Mouse (Mus musculus) adrenal gland, adult 8-10 months (tissue): Measurements from ENCODE around the gene Nol11. TPM values are rescaled to one million over a fixed set of nuclear protein-coding genes. Genes with fewer than 3 reads are reported as not detected.

ENCODE experiments used
- DNase-seq: peaks from one replicate; pipeline ENCODE4 v3.0.0; 2022
- total RNA-seq, 4 experiments: library from RNA; stranded (reverse); gene quantifications; 2 replicates each; pipeline ENCODE4 v1.2.4; 2022

The Nol11 gene
- 10 to 100 TPM; 24.8 to 31.0 (median 28.6) TPM for total RNA-seq

DNA sequence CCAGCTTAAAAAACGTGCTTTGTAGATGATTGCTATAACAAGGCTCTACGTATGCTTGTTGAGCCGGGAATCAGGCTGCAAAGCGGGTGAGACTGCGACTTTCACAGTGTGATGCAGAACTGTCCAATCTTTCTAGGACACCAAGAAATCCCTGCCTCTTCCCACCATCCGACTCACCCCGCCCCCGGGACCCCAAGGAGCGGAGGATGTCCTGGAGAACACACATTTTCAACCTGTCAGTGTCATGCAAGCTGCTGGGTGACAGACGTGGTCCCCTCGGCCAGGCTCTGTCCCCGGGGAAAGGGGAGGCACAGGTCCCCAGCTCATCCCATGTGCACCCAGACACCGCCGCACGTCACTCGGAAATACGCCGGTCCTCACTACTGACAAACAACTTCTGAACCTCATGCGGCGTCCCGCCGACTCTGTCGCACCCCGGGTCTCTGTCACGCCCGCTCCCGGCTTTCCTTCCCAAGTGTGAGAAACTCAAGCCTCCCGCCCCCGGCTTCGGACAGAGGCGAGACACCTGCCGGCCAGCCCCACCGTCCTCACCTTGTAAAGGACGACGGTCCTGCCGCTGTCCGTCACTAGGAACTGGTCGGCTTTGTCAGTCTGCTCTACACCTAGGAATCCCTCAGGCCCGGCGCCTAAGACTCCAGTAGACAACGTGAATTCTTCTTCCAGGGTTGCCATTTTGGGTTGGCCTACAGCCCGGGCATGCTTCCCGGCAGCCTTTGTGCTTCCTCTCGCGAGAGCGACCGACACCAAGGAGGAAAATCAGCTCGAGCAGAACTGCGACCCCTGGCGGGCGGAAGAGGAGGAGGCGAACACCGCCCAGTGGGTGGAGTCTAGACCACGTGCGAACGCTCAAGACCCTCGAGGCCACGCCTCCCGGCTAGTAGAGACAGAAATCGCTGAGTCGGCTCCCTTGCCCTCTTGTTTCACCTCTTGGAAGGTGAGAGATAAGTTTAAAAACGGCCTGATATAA is at the start of gene Nol11:
Gene Nol11, minus strand, starts transcription at position 817 of the 988 bp plus-strand sequence.
- DNase-seq, result peak; percentile 98

DNA sequence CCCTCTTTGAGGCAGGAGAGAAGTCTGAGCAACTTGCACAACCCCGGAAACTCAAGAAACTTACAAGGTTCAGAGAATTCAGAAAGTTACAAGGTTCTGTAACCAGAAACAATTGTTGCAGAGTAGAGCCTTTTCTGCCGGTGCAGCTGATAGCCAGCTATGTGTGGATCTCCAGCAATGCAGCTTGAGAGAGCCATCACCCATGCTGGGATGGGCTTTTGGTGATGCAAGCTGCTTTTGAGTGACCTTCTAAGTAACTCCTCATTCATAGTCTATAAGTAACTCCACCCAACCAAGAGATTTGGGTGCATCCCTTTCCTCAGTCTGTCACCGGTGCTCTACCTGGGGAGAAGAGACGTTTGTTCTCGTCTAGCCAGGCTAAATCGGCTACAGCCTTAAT is 49.3 kb upstream of the Nol11 start:
- DNase-seq, result no peak

GRCm38 (mm10) chr11:107237532-107237931 is 48.4 kb upstream of the Nol11 start:
- DNase-seq, result peak; percentile 18

DNA sequence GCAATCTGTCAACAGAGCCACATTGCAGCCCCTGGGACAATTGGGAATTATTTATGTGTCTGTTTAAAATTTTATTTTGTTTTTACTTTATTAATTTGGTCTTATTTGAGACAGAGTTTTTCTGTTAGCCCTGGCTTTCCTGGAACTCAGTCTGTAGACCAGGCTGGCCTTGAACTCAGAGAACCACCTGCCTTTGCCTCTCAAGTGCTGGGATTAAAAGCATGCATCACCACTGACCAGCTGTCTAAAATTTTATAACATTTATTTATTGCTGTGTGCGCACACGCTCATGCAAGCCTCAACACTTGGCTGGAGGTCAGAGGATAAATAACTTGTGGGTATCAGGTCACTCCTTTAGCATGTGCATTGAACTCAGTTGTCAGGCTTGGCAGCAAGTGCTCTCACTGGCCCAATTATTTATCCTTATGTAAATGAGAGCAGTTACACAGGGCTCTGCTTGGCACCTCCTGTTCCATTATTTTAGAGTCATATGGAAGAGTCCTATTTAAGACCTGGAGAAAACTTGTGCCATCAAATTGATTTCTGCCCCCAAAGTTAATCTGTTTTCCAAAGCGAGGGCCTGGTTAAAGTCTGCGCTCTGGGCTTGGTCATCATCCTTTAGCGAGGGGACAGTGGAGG is 44.2 kb upstream of the Nol11 start:
- peak; percentile 11 for DNase-seq

GRCm38 (mm10) chr11:107230128-107230527 is 40.9 kb upstream of the Nol11 start:
- DNase-seq, result no peak

DNA sequence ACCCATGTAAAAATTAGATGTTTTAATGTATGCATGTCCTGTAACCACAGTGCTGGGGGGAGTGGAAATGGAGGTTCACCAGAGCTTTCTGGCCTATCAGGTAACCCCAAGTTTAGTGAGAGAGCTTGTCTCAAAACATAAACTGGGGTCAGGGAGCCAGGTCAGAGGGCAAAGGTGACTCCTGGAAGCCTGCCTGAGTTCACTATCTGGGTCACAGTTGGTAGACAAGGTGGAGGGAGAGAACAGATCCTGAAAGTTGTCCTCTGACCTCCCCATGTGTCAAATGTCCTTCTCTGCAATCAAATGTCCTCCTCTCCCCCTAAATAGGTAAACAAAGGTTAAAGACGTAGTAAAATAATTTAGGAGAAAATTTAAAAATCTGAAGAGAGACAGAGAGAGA is 37.2 kb upstream of the Nol11 start:
- no peak for DNase-seq

GRCm38 (mm10) chr11:107226013-107226412 is 36.8 kb upstream of the Nol11 start:
- DNase-seq, result no peak

- DNase-seq, result peak; percentile 19
Measured at GRCm38 (mm10) chr11:107225301-107225700, 36.1 kb upstream of the Nol11 start.

GRCm38 (mm10) chr11:107223667-107224214 is 34.6 kb upstream of the Nol11 start:
- no peak for DNase-seq

DNA sequence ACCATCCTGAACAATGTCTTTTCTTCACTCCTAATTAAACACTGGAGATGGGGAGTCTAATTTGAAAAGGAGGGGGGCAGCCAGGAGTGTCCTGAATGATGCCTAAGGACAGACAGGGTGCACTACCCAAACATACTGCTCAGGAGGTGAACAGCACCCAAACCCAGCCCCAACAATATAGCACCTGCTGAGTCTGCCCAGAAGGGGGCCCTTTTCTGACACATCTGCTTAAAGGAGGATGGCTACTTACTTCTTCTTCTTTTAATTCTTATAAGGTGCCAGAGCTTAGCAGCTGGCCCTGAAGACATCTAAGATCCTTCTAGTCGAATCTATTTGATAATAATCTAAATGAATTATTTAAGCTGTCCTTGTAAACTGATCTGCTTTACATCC is 34.0 kb upstream of the Nol11 start:
- DNase-seq, result no peak

- DNase-seq, result no peak
Measured at GRCm38 (mm10) chr11:107222531-107223168, 33.5 kb upstream of the Nol11 start.

DNA sequence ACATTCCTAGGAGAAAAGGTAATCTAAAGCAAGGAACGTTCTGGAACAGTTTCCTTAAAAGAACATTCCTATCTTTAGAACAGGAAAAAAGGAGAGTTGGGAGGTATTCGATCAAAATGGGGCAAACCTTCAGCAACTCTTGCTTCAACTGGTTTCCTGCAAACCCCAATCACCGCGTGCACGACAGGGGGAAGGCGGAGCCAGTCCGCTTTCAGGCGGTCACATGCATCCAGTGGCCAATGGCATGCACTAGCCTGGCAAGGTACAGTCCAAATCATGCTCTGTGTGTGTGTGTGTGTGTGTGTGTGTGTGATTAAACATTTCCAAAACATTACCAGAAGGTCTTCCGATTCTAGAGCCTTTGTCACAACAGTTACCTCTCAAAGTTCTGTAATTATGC is 25.9 kb upstream of the Nol11 start:
- no peak for DNase-seq

- no peak for DNase-seq
Measured at GRCm38 (mm10) chr11:107213745-107214144, 24.6 kb upstream of the Nol11 start.

GRCm38 (mm10) chr11:107209818-107210217 is 20.6 kb upstream of the Nol11 start:
- DNase-seq, result no peak

- no peak for DNase-seq
Measured at GRCm38 (mm10) chr11:107201773-107202172, 12.6 kb upstream of the Nol11 start.

GRCm38 (mm10) chr11:107199281-107199680 is 10.1 kb upstream of the Nol11 start:
- no peak for DNase-seq

- no peak for DNase-seq
Measured at GRCm38 (mm10) chr11:107195334-107195733, 6.2 kb upstream of the Nol11 start.

DNA sequence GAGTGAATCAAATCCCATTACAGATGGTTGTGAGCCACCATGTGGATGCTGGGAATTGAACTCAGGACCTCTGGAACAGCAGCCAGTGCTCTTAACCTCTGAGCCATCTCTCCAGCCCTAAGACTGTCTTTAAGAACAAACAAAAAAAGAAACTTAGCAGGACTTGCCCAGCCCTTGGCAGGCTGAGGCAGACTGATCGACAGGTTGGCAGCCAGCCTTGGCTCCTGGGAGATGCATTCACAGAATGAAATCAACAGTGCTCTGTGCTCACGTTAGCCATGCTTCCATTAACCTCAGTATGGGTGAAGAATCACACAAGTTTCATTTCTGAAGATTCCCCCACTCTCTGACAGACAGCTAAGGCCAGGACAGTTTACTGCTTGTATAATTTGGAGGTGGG is 1.2 kb upstream of the Nol11 start:
- DNase-seq, result peak; percentile 6

GRCm38 (mm10) chr11:107183777-107184176 is 5.4 kb downstream of the Nol11 start:
- DNase-seq, result no peak

GRCm38 (mm10) chr11:107161215-107161614 is 28.0 kb downstream of the Nol11 start:
- no peak for DNase-seq

DNA sequence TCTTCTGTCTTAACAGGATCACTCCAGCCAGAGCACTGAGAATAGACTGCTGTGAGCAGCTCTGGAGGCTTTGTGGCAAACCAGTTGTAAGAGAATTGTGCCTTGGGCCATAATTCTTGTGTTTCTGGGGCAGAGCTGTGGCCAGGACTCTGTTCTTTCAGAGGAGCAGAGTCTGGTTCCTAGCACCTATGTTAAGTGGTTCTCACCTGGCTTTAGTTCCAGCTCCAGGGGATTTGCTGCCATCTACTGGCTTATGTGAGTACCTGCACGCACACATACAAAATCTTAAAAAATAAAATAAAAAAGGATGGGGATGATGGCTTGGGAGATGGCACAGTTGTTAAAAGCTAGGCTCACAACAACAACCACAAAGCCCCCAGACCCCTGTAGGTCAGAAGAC is 30.1 kb downstream of the Nol11 start:
- DNase-seq, result no peak

GRCm38 (mm10) chr11:107156977-107157642 is 32.1 kb downstream of the Nol11 start:
- DNase-seq, result no peak
